Mouse (Mus musculus) lung, postnatal 14 days (tissue): ENCODE measurements around the gene Kcnj4.

Source experiments
- DNase-seq: peaks from one replicate; pipeline ENCODE4 v3.0.0; 2021

Gene Kcnj4

GRCm38 (mm10) chr15:79504707-79505452 is at the start of gene Kcnj4:
Kcnj4 (minus strand) TSS chr15:79505241.
- no peak for DNase-seq

GRCm38 (mm10) chr15:79552566-79552965 is 47.5 kb upstream of the Kcnj4 start:
- no peak for DNase-seq

GRCm38 (mm10) chr15:79548226-79548625 is 43.2 kb upstream of the Kcnj4 start:
- DNase-seq, result no peak

GRCm38 (mm10) chr15:79547289-79547820 is 42.3 kb upstream of the Kcnj4 start:
- DNase-seq, result no peak

GRCm38 (mm10) chr15:79546410-79547288 is 41.6 kb upstream of the Kcnj4 start, which contains the start of gene Ddx17:
Ddx17 (minus strand) TSS chr15:79546741.
- peak; percentile 99 for DNase-seq

GRCm38 (mm10) chr15:79545921-79546399 is 40.9 kb upstream of the Kcnj4 start:
- peak; percentile 78 for DNase-seq

GRCm38 (mm10) chr15:79545496-79545895 is 40.5 kb upstream of the Kcnj4 start:
- DNase-seq, result no peak

- no peak for DNase-seq
Observed at GRCm38 (mm10) chr15:79543968-79544367, 38.9 kb upstream of the Kcnj4 start.

GRCm38 (mm10) chr15:79533796-79534195 is 28.8 kb upstream of the Kcnj4 start:
- DNase-seq, result no peak

- DNase-seq, result no peak
Observed at GRCm38 (mm10) chr15:79529935-79530334, 24.9 kb upstream of the Kcnj4 start.

- no peak for DNase-seq
Observed at GRCm38 (mm10) chr15:79527991-79528639, 23.1 kb upstream of the Kcnj4 start.

GRCm38 (mm10) chr15:79527192-79527591 is 22.2 kb upstream of the Kcnj4 start:
- no peak for DNase-seq

GRCm38 (mm10) chr15:79525979-79526768 is 21.1 kb upstream of the Kcnj4 start:
- no peak for DNase-seq

- no peak for DNase-seq
Observed at GRCm38 (mm10) chr15:79525564-79525963, 20.5 kb upstream of the Kcnj4 start.

- DNase-seq, result no peak
Observed at GRCm38 (mm10) chr15:79519400-79520220, 14.6 kb upstream of the Kcnj4 start.

GRCm38 (mm10) chr15:79518571-79518970 is 13.5 kb upstream of the Kcnj4 start:
- no peak for DNase-seq

- no peak for DNase-seq
Observed at GRCm38 (mm10) chr15:79517710-79518109, 12.7 kb upstream of the Kcnj4 start.

- DNase-seq, result peak; percentile 83
Observed at GRCm38 (mm10) chr15:79516171-79517096, 11.4 kb upstream of the Kcnj4 start, which contains the start of gene Kdelr3. Kdelr3 (plus strand) TSS chr15:79516411.

GRCm38 (mm10) chr15:79513940-79514339 is 8.9 kb upstream of the Kcnj4 start:
- DNase-seq, result no peak
